Mouse (Mus musculus) intestine, embryonic 16.5 days (tissue): ENCODE measurements at regions not wholly inside any gene's neighbourhood (a gene's known extent, or its start where the extent isn't known, plus 50 kb on each side); places are given as distances from the start of the nearest gene placed in this dataset.
A peak's percentile ranks its signal among the peaks of the same experiment; 100 is the strongest.

Experiments
- ATAC-seq: fragments of 200-750 bp; cut with Nextera tagmentation; 2 replicates; pipeline ENCODE4 v1.8.0; 2017; ENCODE audit warnings: moderate TSS enrichment, moderate library complexity
- H3K27ac ChIP-seq: fragments of 300-500 bp; sonication (generic); 2 replicates; pipeline ENCODE4 v1.5.1; 2014; ENCODE audit warnings: mild to moderate bottlenecking, low read length
- H3K27me3 ChIP-seq: fragments of 300-500 bp; sonication (generic); replicated peaks from 2 replicates; pipeline ENCODE4 v1.6.1; 2014; ENCODE audit warnings: low read length, control low read depth, mixed read lengths; ENCODE audit not compliant: control insufficient read depth, insufficient read depth
- H3K36me3 ChIP-seq: fragments of 300-500 bp; sonication (generic); 2 replicates; pipeline ENCODE4 v1.6.1; 2014; ENCODE audit warnings: low read length, control low read depth; ENCODE audit not compliant: control insufficient read depth, insufficient read depth
- H3K4me1 ChIP-seq: fragments of 300-500 bp; sonication (generic); 2 replicates; pipeline ENCODE4 v1.6.1; 2014; ENCODE audit warnings: low read length, control low read depth, mixed read lengths; ENCODE audit not compliant: control insufficient read depth, insufficient read depth
- H3K4me2 ChIP-seq: fragments of 300-500 bp; sonication (generic); 2 replicates; pipeline ENCODE4 v1.6.1; 2014; ENCODE audit warnings: low read depth, low read length, control low read depth
- H3K4me3 ChIP-seq: fragments of 300-500 bp; sonication (generic); 2 replicates; pipeline ENCODE4 v1.5.1; 2014; ENCODE audit warnings: mild to moderate bottlenecking, low read length
- H3K9ac ChIP-seq: fragments of 300-500 bp; sonication (generic); 2 replicates; pipeline ENCODE4 v1.6.1; 2014; ENCODE audit warnings: low read depth, low read length
- H3K9me3 ChIP-seq: fragments of 300-500 bp; sonication (generic); 2 replicates; pipeline ENCODE4 v1.6.1; 2016; ENCODE audit warnings: low read length, control low read depth; ENCODE audit not compliant: control insufficient read depth
- WGBS: fragments of 180-500 bp; shearing (Covaris S2); extraction: QIAGEN DNeasy Blood & Tissue Kit; methylation state at CpG from one replicate; pipeline ENCODE4 v1.1.7; 2014; 5-methylcytosine and 5-hydroxymethylcytosine counted together

DNA sequence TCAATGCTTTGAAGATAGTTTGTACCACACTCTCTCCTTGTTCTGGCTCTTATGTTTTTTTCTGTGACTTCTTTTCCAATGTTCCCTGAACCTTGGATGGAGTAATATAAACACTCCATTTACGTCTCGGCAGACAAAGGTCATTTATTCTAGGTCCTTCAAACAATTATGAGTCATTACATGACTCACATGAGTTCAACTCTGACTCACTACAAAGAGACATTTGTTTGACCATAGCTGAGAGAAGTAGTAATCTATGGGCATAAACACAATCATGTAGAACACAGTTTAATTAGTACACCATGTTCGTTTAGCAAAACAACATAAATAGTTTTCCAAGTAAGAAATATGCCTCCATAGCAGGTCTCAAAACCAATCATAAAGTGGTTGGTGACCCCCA is 59.6 kb upstream of the Hmgcll1 start:
- H3K4me3 ChIP-seq: no peak overlapping the region
- peaks cover 5% of the 10 kb centered on the region; the same call in 1 of the 2 replicates for H3K4me1 ChIP-seq
- no peaks in the 10 kb centered on the region for H3K9me3 ChIP-seq
- 37% methylated on average over 3 of the region's 3 CpGs for WGBS
- H3K9ac ChIP-seq: no peak overlapping the region
- no peak overlapping the region for H3K4me2 ChIP-seq
- peak; percentile 70 for ATAC-seq
- H3K27me3 ChIP-seq: no peaks in the 10 kb centered on the region
- H3K27ac ChIP-seq: no peak overlapping the region
- H3K36me3 ChIP-seq: no peaks in the 10 kb centered on the region

DNA sequence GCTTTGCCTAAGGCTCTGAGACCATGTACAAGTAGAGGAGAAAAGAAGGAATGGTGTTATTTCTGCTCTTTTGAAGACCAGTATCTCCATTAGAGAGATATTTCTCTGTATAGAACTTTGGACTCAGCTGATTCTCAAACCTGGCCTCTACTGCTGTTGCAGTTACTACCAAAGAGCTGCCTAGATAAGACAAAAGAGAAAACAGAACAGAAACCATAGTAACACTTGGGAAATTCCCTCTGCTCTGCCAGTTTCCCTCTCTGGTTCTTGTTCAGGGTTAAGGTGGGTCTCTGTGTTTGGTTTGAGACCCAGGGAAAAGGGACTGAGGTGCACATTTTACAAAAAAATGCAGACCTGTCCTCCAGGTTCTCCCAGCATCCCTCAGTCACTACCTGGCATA is 58.3 kb upstream of the Hmgcll1 start:
- H3K36me3 ChIP-seq: no peaks in the 10 kb centered on the region
- no peak overlapping the region for H3K27ac ChIP-seq

DNA sequence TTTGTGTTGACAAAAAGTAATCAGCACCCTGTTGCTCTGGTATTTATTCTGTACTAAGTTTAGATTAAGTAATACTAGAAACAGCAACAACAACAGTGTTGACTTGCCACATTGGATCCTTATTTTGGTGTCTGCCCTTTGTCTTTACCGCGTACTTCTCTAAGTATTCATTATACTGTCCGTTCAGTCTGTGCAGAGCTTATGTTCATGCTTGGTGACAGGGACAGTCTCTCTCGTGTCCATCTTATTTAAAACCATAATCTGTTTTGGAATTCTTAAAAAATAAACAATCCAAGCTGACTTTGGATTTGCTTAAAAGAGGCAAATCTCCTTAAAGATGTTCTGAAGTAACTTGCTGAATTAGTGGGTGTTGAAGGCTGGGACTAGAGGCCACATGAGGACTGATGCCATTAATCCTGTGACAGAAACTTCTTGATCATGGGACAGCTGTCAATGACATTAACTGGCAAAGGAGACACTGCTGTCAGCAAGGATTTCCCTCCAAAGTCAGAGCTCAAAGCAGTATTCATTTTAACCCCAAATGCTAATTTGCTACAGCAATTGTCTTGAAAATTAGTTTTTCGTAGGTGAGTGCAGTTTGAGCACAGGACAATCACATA is 55.8 kb upstream of the Hmgcll1 start:
- H3K36me3 ChIP-seq: no peaks in the 10 kb centered on the region
- WGBS: 85% methylated on average over 5 of the region's 5 CpGs
- no peak overlapping the region for H3K4me3 ChIP-seq

More for the DNA sequence above, 58.3 kb upstream of the Hmgcll1 start:
- Histone ChIP-seq H3K9ac (no peak overlapping the region), H3K4me2 (no peak overlapping the region), H3K27me3 (no peaks in the 10 kb centered on the region), H3K4me3 (no peak overlapping the region), H3K9me3 (no peaks in the 10 kb centered on the region), H3K4me1 (peaks cover 5% of the 10 kb centered on the region; the same call in 1 of the 2 replicates)
- ATAC-seq: peak; percentile 65

DNA sequence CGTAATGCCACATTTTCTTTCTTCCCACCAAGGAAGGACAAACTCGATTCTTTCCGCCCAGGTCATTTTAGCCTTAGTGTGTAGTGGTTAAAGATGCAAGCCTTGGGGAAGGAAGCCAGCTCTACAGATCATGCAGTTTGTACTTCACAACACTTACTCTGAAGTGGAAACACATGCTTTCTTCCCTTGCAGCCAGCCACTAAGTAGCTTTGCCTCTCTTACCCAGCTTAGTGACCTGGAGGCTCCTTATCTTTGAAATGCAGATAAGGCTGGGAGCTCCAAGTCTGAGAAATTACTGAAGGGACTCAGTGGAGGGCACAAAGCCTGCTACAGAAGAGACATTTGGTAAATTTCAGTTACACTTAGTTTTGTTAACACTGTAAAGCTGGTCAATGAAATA is 54.9 kb upstream of the Hmgcll1 start:
- H3K9ac ChIP-seq: no peak overlapping the region
- peaks cover 5% of the 10 kb centered on the region; the same call in 1 of the 2 replicates for H3K4me1 ChIP-seq
- no peaks in the 10 kb centered on the region for H3K36me3 ChIP-seq
- no peaks in the 10 kb centered on the region for H3K9me3 ChIP-seq
- no peak overlapping the region for H3K4me2 ChIP-seq
- ATAC-seq: peak; percentile 76
- H3K4me3 ChIP-seq: no peak overlapping the region
- H3K27ac ChIP-seq: no peak overlapping the region
- 45% methylated on average over 3 of the region's 3 CpGs for WGBS
- H3K27me3 ChIP-seq: no peaks in the 10 kb centered on the region

More for the DNA sequence above, 55.8 kb upstream of the Hmgcll1 start:
- H3K27ac ChIP-seq: no peak overlapping the region
- no peak overlapping the region for H3K4me2 ChIP-seq
- no peak for ATAC-seq
- no peak overlapping the region for H3K9ac ChIP-seq
- no peaks in the 10 kb centered on the region for H3K27me3 ChIP-seq
- no peaks in the 10 kb centered on the region for H3K9me3 ChIP-seq
- peaks cover 5% of the 10 kb centered on the region; the same call in 1 of the 2 replicates for H3K4me1 ChIP-seq

DNA sequence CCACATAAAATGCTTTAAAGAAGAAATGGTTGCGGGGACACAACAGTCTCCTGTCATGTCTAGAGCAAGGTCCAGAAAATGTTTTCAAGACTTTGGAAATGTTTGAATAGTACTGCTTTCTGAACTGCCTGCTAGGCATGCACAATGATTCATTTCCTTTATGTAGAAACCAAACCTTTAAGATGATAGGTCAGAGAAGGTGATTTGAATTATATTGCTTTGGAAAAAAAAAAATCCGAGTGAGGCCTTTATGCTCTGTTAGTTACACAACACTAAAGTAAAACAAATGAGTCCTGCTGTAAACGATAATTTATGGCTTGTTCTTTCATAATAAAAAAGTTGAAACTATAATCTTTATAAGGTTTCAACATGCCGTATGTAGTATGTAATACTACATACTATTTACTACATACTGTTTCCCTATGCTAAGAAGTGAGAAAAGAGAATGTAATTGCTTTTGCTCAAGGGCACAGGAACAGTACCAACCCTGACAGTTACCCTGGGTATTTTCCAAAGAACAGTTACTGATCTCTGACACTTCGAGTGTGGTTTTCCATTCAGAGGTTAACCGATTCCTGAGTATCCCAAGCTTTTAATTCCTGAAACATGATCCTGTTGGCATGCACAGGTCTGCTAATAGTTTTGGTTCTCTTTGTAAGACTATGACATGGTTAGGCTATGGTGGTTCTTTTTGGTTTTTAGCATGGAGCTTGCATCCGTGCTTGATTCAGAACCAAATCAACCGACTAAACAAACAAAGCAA is 53.9 kb upstream of the Hmgcll1 start:
- Histone ChIP-seq H3K4me1 (peaks cover 5% of the 10 kb centered on the region; the same call in 1 of the 2 replicates), H3K36me3 (no peaks in the 10 kb centered on the region), H3K9ac (no peak overlapping the region), H3K9me3 (no peaks in the 10 kb centered on the region), H3K4me2 (no peak overlapping the region), H3K27me3 (no peaks in the 10 kb centered on the region), H3K27ac (no peak overlapping the region), H3K4me3 (no peak overlapping the region)
- peak; percentile 60 for ATAC-seq
- 54% methylated on average over 8 of the region's 8 CpGs for WGBS
